Mouse (Mus musculus) MEL (cell line): Measurements from ENCODE around the gene Camk2b. TPM values are rescaled to one million over a fixed set of nuclear protein-coding genes. Genes with fewer than 3 reads are reported as not detected.

Experiments
- DNase-seq: peaks from one replicate; pipeline ENCODE4 v3.0.0; 2011; ENCODE audit warnings: low read depth, low spot score
- H3K27ac ChIP-seq: 2 replicates; pipeline ENCODE4 v1.5.1; 2012; ENCODE audit warnings: low read depth, mild to moderate bottlenecking, control low read depth, low read length, moderate library complexity; ENCODE audit not compliant: control insufficient read depth
- H3K27me3 ChIP-seq, 2 experiments: fragments of 150-350 bp in 1 of 2; sonication (generic) in 1 of 2; 2 replicates each; pipeline ENCODE4 v1.6.1; 2012; ENCODE audit warnings: low read length in 2 of 2, mild to moderate bottlenecking in 2 of 2, improper control_type of control experiment in 1 of 2, moderate library complexity in 1 of 2; ENCODE audit not compliant: insufficient read depth in 2 of 2, control insufficient read depth in 1 of 2
- H3K36me3 ChIP-seq, 2 experiments: 2 replicates each; pipeline ENCODE4 v1.6.1; 2012 to 2014; ENCODE audit warnings: low read length in 2 of 2, improper control_type of control experiment in 1 of 2, inconsistent platforms in 1 of 2, mild to moderate bottlenecking in 1 of 2; ENCODE audit not compliant: insufficient read depth in 2 of 2, control insufficient read depth in 1 of 2
- H3K4me1 ChIP-seq, 2 experiments: fragments of 150-350 bp in 1 of 2; sonication (generic) in 1 of 2; 2 replicates each; pipeline ENCODE4 v1.6.1; 2012; ENCODE audit warnings: low read length in 2 of 2, improper control_type of control experiment in 1 of 2, mild to moderate bottlenecking in 1 of 2; ENCODE audit not compliant: insufficient read depth in 2 of 2, control insufficient read depth in 1 of 2
- H3K4me3 ChIP-seq, 2 experiments: fragments of 150-350 bp in 1 of 2; sonication (generic) in 1 of 2; 2 replicates each; pipeline ENCODE4 v1.5.1; 2012; ENCODE audit warnings: low read depth in 2 of 2, low read length in 2 of 2, mild to moderate bottlenecking in 2 of 2, moderate library complexity in 2 of 2, control low read depth in 1 of 2, improper control_type of control experiment in 1 of 2; ENCODE audit not compliant: control insufficient read depth in 1 of 2, insufficient read depth in 1 of 2
- H3K79me2 ChIP-seq: 2 replicates; pipeline ENCODE4 v1.6.1; 2012; ENCODE audit warnings: mild to moderate bottlenecking, low read length, moderate library complexity; ENCODE audit not compliant: control insufficient read depth, poor library complexity, insufficient read depth
- H3K9ac ChIP-seq: 2 replicates; pipeline ENCODE4 v1.6.1; 2012; ENCODE audit warnings: low read depth, mild to moderate bottlenecking, control low read depth, low read length, moderate library complexity; ENCODE audit not compliant: control insufficient read depth, poor library complexity, severe bottlenecking
- H3K9me3 ChIP-seq: fragments of 150-350 bp; sonication (generic); replicated peaks from 2 replicates; pipeline ENCODE4 v1.6.1; 2012; ENCODE audit warnings: mild to moderate bottlenecking, low read length, improper control_type of control experiment, moderate library complexity; ENCODE audit not compliant: insufficient read depth
- BHLHE40 ChIP-seq: IDR thresholded peaks from 2 replicates; pipeline ENCODE4 v1.6.1; 2012; ENCODE audit warnings: low read depth, mild to moderate bottlenecking, inconsistent platforms, low read length, improper control_type of control experiment, borderline replicate concordance
- CHD1 ChIP-seq: IDR thresholded peaks from 2 replicates; pipeline ENCODE4 v1.6.1; 2012; ENCODE audit warnings: low read depth, mild to moderate bottlenecking, inconsistent platforms, low read length, improper control_type of control experiment
- E2F4 ChIP-seq: IDR thresholded peaks from 2 replicates; pipeline ENCODE4 v1.6.1; 2011; ENCODE audit warnings: low read depth, low read length, improper control_type of control experiment, borderline replicate concordance
- ELF1 ChIP-seq: IDR thresholded peaks from 2 replicates; pipeline ENCODE4 v1.6.1; 2014; ENCODE audit warnings: low read depth, mild to moderate bottlenecking, inconsistent platforms, low read length, improper control_type of control experiment, moderate library complexity
- EP300 ChIP-seq, 2 experiments: IDR thresholded peaks; 2 replicates each; pipeline ENCODE4 v1.6.1; 2011; ENCODE audit warnings: improper control_type of control experiment in 2 of 2, low read length in 2 of 2, low read depth in 1 of 2, mild to moderate bottlenecking in 1 of 2
- ETS1 ChIP-seq: IDR thresholded peaks from 2 replicates; pipeline ENCODE4 v1.6.1; 2012; ENCODE audit warnings: low read depth, mild to moderate bottlenecking, inconsistent platforms, low read length, improper control_type of control experiment, moderate library complexity
- GABPA ChIP-seq: IDR thresholded peaks from 2 replicates; pipeline ENCODE4 v1.6.1; 2012; ENCODE audit warnings: low read depth, mild to moderate bottlenecking, inconsistent platforms, low read length, improper control_type of control experiment, moderate library complexity
- JUND ChIP-seq: IDR thresholded peaks from 2 replicates; pipeline ENCODE4 v1.6.1; 2011; ENCODE audit warnings: low read depth, mild to moderate bottlenecking, improper control_type of control experiment, low read length
- KAT2A ChIP-seq: conservative IDR thresholded peaks from 2 replicates; pipeline ENCODE4 v1.6.1; 2012; ENCODE audit warnings: low read depth, low read length, improper control_type of control experiment, inconsistent platforms
- MAX ChIP-seq: IDR thresholded peaks from 2 replicates; pipeline ENCODE4 v1.6.1; 2011; ENCODE audit warnings: low read length, improper control_type of control experiment
- MEF2A ChIP-seq: IDR thresholded peaks from 2 replicates; pipeline ENCODE4 v1.6.1; 2014; ENCODE audit warnings: low read depth, mild to moderate bottlenecking, inconsistent platforms, low read length, improper control_type of control experiment; ENCODE audit not compliant: poor library complexity, insufficient replicate concordance, severe bottlenecking; ENCODE audit errors: extremely low read depth
- MXI1 ChIP-seq: IDR thresholded peaks from 2 replicates; pipeline ENCODE4 v1.6.1; 2011; ENCODE audit warnings: mild to moderate bottlenecking, low read depth, low read length, improper control_type of control experiment
- MYB ChIP-seq: IDR thresholded peaks from 2 replicates; pipeline ENCODE4 v1.6.1; 2011; ENCODE audit warnings: mild to moderate bottlenecking, low read depth, low read length, improper control_type of control experiment
- MYC ChIP-seq: IDR thresholded peaks from 2 replicates; pipeline ENCODE4 v1.6.1; 2011; ENCODE audit warnings: low read depth, mild to moderate bottlenecking, low read length, improper control_type of control experiment, moderate library complexity
- NELFE ChIP-seq: IDR thresholded peaks from 2 replicates; pipeline ENCODE4 v1.6.1; 2011; ENCODE audit warnings: low read depth, low read length, improper control_type of control experiment
- NRF1 ChIP-seq: IDR thresholded peaks from 2 replicates; pipeline ENCODE4 v1.6.1; 2014; ENCODE audit warnings: low read depth, mild to moderate bottlenecking, inconsistent platforms, low read length, improper control_type of control experiment, moderate library complexity; ENCODE audit not compliant: poor library complexity, insufficient read depth, severe bottlenecking
- POLR2AphosphoS2 ChIP-seq: IDR thresholded peaks from 2 replicates; pipeline ENCODE4 v1.6.1; 2011; ENCODE audit warnings: low read length, improper control_type of control experiment
- RAD21 ChIP-seq: IDR thresholded peaks from 2 replicates; pipeline ENCODE4 v1.6.1; 2011; ENCODE audit warnings: mild to moderate bottlenecking, low read depth, low read length, improper control_type of control experiment
- SIN3A ChIP-seq: IDR thresholded peaks from 2 replicates; pipeline ENCODE4 v1.6.1; 2012; ENCODE audit warnings: low read length, improper control_type of control experiment, inconsistent platforms
- SMC3 ChIP-seq: IDR thresholded peaks from 2 replicates; pipeline ENCODE4 v1.6.1; 2011; ENCODE audit warnings: low read depth, low read length, improper control_type of control experiment
- TAL1 ChIP-seq: IDR thresholded peaks from 2 replicates; pipeline ENCODE4 v1.6.1; 2012; ENCODE audit warnings: mild to moderate bottlenecking, inconsistent platforms, low read length, moderate library complexity, mixed read lengths
- TBP ChIP-seq: IDR thresholded peaks from 2 replicates; pipeline ENCODE4 v1.8.0; 2011; ENCODE audit warnings: low read depth, low read length, improper control_type of control experiment
- USF1 ChIP-seq: IDR thresholded peaks from 2 replicates; pipeline ENCODE4 v1.6.1; 2014; ENCODE audit warnings: low read depth, mild to moderate bottlenecking, inconsistent platforms, low read length, improper control_type of control experiment, moderate library complexity
- ZC3H11A ChIP-seq: IDR thresholded peaks from 2 replicates; pipeline ENCODE4 v1.6.1; 2012; ENCODE audit warnings: low read depth, mild to moderate bottlenecking, inconsistent platforms, low read length, improper control_type of control experiment
- ZMIZ1 ChIP-seq: IDR thresholded peaks from 2 replicates; pipeline ENCODE4 v1.6.1; 2012; ENCODE audit warnings: low read depth, mild to moderate bottlenecking, inconsistent platforms, low read length, improper control_type of control experiment, moderate library complexity
- ZNF384 ChIP-seq: IDR thresholded peaks from 2 replicates; pipeline ENCODE4 v1.6.1; 2012; ENCODE audit warnings: low read depth, mild to moderate bottlenecking, inconsistent platforms, low read length, improper control_type of control experiment
- polyA plus RNA-seq, 2 experiments: library from polyadenylated mRNA; stranded (reverse) in 1 of 2; unstranded in 1 of 2; fragments of >175 nt in 1 of 2; fragments of >200 nt in 1 of 2; gene quantifications; 2 replicates each; pipeline versions ENCODE4 v1.2.1 to v1.2.4; 2012; ENCODE audit warnings: low replicate concordance in 2 of 2, low read depth in 1 of 2; ENCODE audit not compliant: insufficient read length in 2 of 2, insufficient read depth in 1 of 2, missing spikeins in 1 of 2
- total RNA-seq: library from RNA; depleted of rRNA; stranded (reverse); fragments of 300-350 nt; gene quantifications from 2 replicates; pipeline ENCODE4 v1.2.3, GENCODE M21; 2012

Camk2b gene
- total and polyA plus RNA-seq, 3 experiments = 0.04 TPM; not detected in 1

GRCm38 (mm10) chr11:6063065-6063464 is 3.1 kb downstream of the Camk2b start:
- no peaks in the 10 kb centered on the region for H3K4me1 ChIP-seq
- H3K9me3 ChIP-seq = no peaks in the 10 kb centered on the region
- no peak for TF ChIP-seq KAT2A
- TF ChIP-seq MYB = no peak
- TF ChIP-seq SIN3A = no peak
- TF ChIP-seq MEF2A = no peak
- no peak for TF ChIP-seq ZMIZ1
- no peak for TF ChIP-seq E2F4
- TF ChIP-seq EP300 (IDR thresholded peaks at IDR 0.05; ENCODE audit: low read depth in 1 of 2, low read length in 2 of 2) = no peak
- no peak for TF ChIP-seq GABPA
- TF ChIP-seq SMC3 = no peak
- TF ChIP-seq ZC3H11A = no peak
- no peak for TF ChIP-seq MYC
- TF ChIP-seq TBP = no peak
- no peak for TF ChIP-seq JUND
- no peak for TF ChIP-seq MAX
- no peak for TF ChIP-seq TAL1
- no peak for TF ChIP-seq CHD1
- no peaks in the 10 kb centered on the region; a peak in 1 of 4 replicates for H3K27me3 ChIP-seq
- no peak for DNase-seq
- no peaks in the 10 kb centered on the region for H3K36me3 ChIP-seq
- no peak overlapping the region for H3K27ac ChIP-seq
- no peaks in the 10 kb centered on the region for H3K79me2 ChIP-seq
- H3K9ac ChIP-seq = no peak overlapping the region
- no peak overlapping the region for H3K4me3 ChIP-seq

- H3K9me3 ChIP-seq = no peaks in the 10 kb centered on the region
- H3K36me3 ChIP-seq = no peaks in the 10 kb centered on the region
- DNase-seq = no peak
- TF ChIP-seq ETS1 (no peak), ZNF384 (no peak), USF1 (no peak), RAD21 (no peak), EP300 (IDR thresholded peaks at IDR 0.05; ENCODE audit: low read depth in 1 of 2, low read length in 2 of 2) (no peak), NELFE (no peak), MAX (no peak), KAT2A (no peak), BHLHE40 (no peak), ELF1 (no peak), TAL1 (no peak), NRF1 (no peak), MYC (no peak), SIN3A (no peak), CHD1 (no peak), POLR2AphosphoS2 (no peak), MXI1 (no peak), JUND (no peak), GABPA (no peak)
- no peaks in the 10 kb centered on the region for H3K79me2 ChIP-seq
- H3K27me3 ChIP-seq = peaks cover 0 to 2% of the 10 kb centered on the region in 2 experiments; a peak in 1 of 4 replicates
- H3K27ac ChIP-seq = no peak overlapping the region
- no peak overlapping the region for H3K4me3 ChIP-seq
- H3K4me1 ChIP-seq = no peaks in the 10 kb centered on the region
- no peak overlapping the region for H3K9ac ChIP-seq
Observed at GRCm38 (mm10) chr11:6062329-6062728, 3.8 kb downstream of the Camk2b start.
